ENCODE assay signal across 8 mouse cellular contexts in genomic region chr2:68784710-68785427, GRCm38 (mm10).
DNase-seq lines count a peak whose midpoint lies in the region; ATAC-seq and TF ChIP-seq lines count a peak whose summit lies in the region.

No protein-coding gene starts in this region.

- H3K27ac ChIP-seq in forebrain, embryonic 16.5 days (ENCODE audit: low read length): no peak overlapping the region
- H3K27ac ChIP-seq in thymus, adult 2 months (ENCODE audit: control insufficient read depth, insufficient read depth, low read length): no peak overlapping the region

- 33% methylated on average over 5 of the region's 5 CpGs for WGBS in forebrain, embryonic 16.5 days
- WGBS in lung, adult 2 months: 38% methylated on average over 5 of the region's 5 CpGs
- WGBS in thymus, adult 2 months: 38% methylated on average over 5 of the region's 5 CpGs

- TF ChIP-seq POLR2A in lung, adult 2 months (IDR thresholded peaks at IDR 0.05; ENCODE audit: borderline replicate concordance, extremely low read depth, low read depth, low read length): no peak
- TF ChIP-seq POLR2A in thymus, adult 2 months (IDR thresholded peaks at IDR 0.05; ENCODE audit: control insufficient read depth, extremely low read depth, insufficient read depth, low read length, poor library complexity): no peak

- H3K9ac ChIP-seq in forebrain, embryonic 16.5 days (replicated peaks; ENCODE audit: low read depth, low read length): no peak overlapping the region

- peak; percentile 57 for DNase-seq in cerebellum, adult 11 months
- DNase-seq in layer of hippocampus, adult 8-10 months (ENCODE audit: low spot score in 2 of 2): peak; percentile 66 to 84
- DNase-seq in lung, adult 2 months: peak; percentile 75
- peak; percentile 52 for DNase-seq in ovary, adult 18-20 months (ENCODE audit: low spot score)
- DNase-seq in thymus, adult 2 months: peak; percentile 84

- H3K4me1 ChIP-seq in E14TG2a.4 (replicated peaks; ENCODE audit: low read depth, low read length): 0 out of 2 replicates have a peak, but pooled peaks cover 7% of the 10 kb centered on the region
- H3K4me1 ChIP-seq in forebrain, embryonic 16.5 days (replicated peaks; ENCODE audit: control insufficient read depth, insufficient read depth, low read length): no peaks in the 10 kb centered on the region
- peaks cover 2% of the 10 kb centered on the region; the same call in 1 of the 2 replicates for H3K4me1 ChIP-seq in lung, adult 2 months (ENCODE audit: control insufficient read depth, insufficient read depth, low read length)
- peaks cover 4% of the 10 kb centered on the region; the same call in 1 of the 2 replicates for H3K4me1 ChIP-seq in thymus, adult 2 months (replicated peaks; ENCODE audit: control insufficient read depth, insufficient read depth, low read length)

- ATAC-seq in forebrain, embryonic 16.5 days: peak; percentile 94
- peak; percentile 88 for ATAC-seq in hematopoietic stem cell, adult 5-6 weeks (replicated peaks in 1 of 2; ENCODE audit: insufficient read depth in 1 of 2, low FRiP score in 2 of 2, low TSS enrichment in 1 of 2, low read depth in 1 of 2, poor library complexity in 2 of 2, severe bottlenecking in 2 of 2)

- no peak overlapping the region for H3K4me3 ChIP-seq in E14TG2a.4 (replicated peaks; ENCODE audit: low read length)
- no peak overlapping the region for H3K4me3 ChIP-seq in forebrain, embryonic 16.5 days (replicated peaks; ENCODE audit: low read length)
- no peak overlapping the region for H3K4me3 ChIP-seq in lung, adult 2 months (replicated peaks; ENCODE audit: extremely low read depth, low read depth, low read length)
- H3K4me3 ChIP-seq in thymus, adult 2 months (ENCODE audit: control insufficient read depth, insufficient read depth, low read length): no peak overlapping the region

- peaks cover 3% of the 10 kb centered on the region; the same call in 1 of the 2 replicates for H3K27me3 ChIP-seq in E14TG2a.4 (ENCODE audit: insufficient read depth, low read length)
- H3K27me3 ChIP-seq in forebrain, embryonic 16.5 days (replicated peaks; ENCODE audit: control insufficient read depth, insufficient read depth, low read length): no peaks in the 10 kb centered on the region
- no peaks in the 10 kb centered on the region for H3K27me3 ChIP-seq in thymus, adult 2 months (ENCODE audit: control insufficient read depth, insufficient read depth, low read length)

- H3K36me3 ChIP-seq in E14TG2a.4 (ENCODE audit: insufficient read depth, low read length): no peaks in the 10 kb centered on the region
- H3K36me3 ChIP-seq in forebrain, embryonic 16.5 days (ENCODE audit: control insufficient read depth, insufficient read depth): no peaks in the 10 kb centered on the region
- H3K36me3 ChIP-seq in thymus, adult 2 months (ENCODE audit: control insufficient read depth, insufficient read depth, low read length): no peaks in the 10 kb centered on the region

- TF ChIP-seq CTCF in E14TG2a.4 (conservative IDR thresholded peaks at IDR 0.05; ENCODE audit: low read length): peak; percentile 51
- peak; percentile 93 for TF ChIP-seq CTCF in lung, adult 2 months (IDR thresholded peaks at IDR 0.05; ENCODE audit: insufficient read depth, low read length)
- TF ChIP-seq CTCF in thymus, adult 2 months (IDR thresholded peaks at IDR 0.05; ENCODE audit: borderline replicate concordance, control insufficient read depth, extremely low read depth, insufficient read depth, low read length, poor library complexity): peak; percentile 62; the same call in 1 of the 2 replicates

- no peak overlapping the region for H3K4me2 ChIP-seq in forebrain, embryonic 16.5 days (ENCODE audit: low read length)

- no peaks in the 10 kb centered on the region for H3K9me3 ChIP-seq in E14TG2a.4 (ENCODE audit: low read length)
- H3K9me3 ChIP-seq in forebrain, embryonic 16.5 days (ENCODE audit: control insufficient read depth, low read length): no peaks in the 10 kb centered on the region
